Mouse (Mus musculus): ENCODE measurements around the gene Tnk1.

DNA sequence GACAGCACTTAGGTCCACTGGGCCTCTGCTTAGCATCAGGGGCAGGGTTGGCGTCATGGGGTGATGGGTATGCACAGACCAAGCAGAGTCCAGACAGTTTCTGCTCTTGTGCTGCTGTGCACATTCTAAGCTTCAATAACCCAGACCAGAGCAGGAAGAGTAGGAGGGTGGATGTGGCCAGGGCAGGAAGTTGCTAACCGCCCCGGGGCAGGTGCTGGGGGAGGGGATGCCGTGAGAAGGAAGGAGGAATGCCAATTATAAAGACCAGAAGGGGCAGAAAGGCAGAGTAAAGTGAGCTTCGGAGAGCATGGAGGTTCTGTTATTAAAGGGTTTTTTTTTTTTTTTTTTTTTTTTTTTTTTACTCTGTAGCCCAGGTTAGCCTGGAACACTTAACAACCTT is 36.1 kb upstream of the Tnk1 start:
- TF ChIP-seq CTCF (IDR thresholded peaks at IDR 0.05), result no peak
- TF ChIP-seq EP300 (IDR thresholded peaks at IDR 0.05), result no peak

Measured in lung, postnatal 0 days (tissue).